Mouse (Mus musculus) heart, adult 9 months (tissue): ENCODE results near the gene Celf2.

ENCODE experiments used
- DNase-seq, 2 experiments: peaks; one replicate each; pipeline ENCODE4 v3.0.0; 2022; ENCODE audit warnings: low spot score in 2 of 2

Celf2 gene

DNA sequence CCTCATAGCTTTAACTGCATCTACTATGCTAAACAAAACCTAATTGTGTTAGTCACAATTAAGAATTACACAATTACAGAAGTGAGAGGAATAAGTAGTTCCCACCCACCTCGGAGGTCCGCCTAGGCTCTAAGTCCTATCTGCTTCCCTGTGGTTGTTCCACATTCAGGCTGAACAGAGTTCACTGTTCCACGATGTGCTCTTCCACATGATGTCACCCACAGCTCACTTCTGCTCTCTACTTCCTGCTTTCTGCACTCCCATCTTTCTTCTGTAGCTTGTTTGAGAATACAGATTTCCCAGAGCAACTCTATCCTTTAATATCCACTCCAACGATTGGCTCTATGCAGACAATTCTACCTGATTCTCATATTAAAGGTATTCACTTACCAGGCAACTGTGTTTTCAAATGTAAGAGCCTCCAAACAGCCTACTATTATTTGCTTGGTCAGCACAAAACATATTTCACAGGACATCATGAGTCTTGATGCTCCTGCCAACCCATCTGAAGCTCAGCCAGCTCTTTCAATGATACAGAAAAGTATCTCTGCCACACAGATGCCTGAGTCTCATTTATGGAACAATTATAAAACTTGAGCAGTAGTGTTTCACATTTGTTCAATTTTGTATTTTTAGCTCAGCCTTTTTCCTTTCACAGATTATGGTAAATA, 769.2 kb downstream of the Celf2 start:
- DNase-seq = peak in 1 of 2 experiments; percentile 12

DNA sequence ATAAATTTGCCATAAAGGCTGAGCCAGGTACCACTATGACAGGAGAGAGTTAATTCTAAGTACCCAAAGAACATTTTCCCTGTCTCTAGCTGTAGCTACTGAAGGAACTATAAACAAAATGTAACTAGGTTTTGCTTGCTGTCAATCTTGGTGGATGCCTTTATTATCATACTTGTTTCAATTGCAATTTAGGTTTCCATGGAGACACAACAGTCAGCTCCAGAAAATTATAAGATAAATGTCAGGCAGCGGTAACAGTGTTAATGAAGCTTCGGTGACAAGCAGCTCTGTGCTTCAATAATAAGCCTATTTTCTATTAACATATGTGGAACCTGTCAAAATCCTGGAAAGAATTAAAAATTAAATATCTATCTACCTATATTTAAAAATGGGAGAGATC, 777.3 kb downstream of the Celf2 start:
- DNase-seq = no peak

DNA sequence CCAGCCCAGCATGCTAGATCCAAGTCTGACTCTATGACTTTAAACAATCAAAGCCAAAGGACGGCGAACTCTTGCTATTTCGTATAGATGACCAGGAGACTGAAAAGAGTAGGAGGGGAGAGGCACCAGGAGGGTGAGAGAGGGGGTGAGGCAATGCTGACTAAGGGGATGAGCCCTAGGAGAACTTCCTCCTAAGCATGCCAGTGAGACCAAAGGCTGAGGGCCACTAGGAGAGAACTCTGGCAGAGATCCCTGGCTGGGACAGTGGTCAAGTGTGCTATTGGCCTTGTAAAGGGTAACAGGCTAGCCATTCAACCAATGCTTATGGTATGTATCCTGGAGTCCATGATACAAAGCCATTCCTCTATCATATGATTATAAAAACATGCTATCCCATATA, 778.5 kb downstream of the Celf2 start:
- DNase-seq = peak in 1 of 2 experiments; percentile 31

DNA sequence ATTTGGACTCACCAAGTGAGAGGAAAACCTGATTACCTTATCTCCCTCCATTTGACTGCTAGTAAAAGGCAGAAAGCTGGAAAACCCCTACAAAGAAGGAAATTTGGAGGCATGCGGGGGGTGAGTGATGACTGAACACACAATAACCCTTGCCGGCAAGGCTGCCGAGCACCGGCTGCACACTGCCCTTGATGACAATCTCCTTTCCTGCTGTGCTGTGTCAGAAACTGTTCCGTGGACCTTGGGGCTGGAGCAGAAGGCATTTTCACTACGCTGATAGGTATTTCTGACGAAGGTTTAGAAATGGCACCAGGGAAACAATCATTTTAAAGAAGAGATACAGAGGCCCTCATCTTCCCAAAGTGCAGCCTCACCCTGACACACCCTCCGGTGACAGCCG, 779.4 kb downstream of the Celf2 start:
- no peak for DNase-seq

DNA sequence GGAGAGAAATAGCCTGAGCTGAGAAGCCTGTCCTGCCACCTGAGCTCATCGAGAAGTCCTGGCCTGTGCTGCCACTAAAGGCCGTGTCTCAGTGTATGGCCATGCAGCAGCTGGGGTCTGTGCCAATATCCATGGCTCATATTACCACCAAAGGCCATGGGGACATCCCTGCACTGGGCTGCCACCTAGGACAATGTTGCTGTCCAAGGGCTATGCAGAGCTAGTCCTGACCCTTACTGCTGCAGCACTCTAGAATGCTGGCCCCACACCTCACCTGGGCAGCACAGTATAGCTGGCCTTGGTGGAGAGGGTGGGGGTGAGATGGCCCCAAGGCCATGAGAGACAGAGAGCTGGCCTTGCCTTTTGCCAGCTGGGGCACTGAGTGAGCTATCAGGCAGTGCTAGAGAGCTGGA, 780.5 kb downstream of the Celf2 start:
- no peak for DNase-seq

DNA sequence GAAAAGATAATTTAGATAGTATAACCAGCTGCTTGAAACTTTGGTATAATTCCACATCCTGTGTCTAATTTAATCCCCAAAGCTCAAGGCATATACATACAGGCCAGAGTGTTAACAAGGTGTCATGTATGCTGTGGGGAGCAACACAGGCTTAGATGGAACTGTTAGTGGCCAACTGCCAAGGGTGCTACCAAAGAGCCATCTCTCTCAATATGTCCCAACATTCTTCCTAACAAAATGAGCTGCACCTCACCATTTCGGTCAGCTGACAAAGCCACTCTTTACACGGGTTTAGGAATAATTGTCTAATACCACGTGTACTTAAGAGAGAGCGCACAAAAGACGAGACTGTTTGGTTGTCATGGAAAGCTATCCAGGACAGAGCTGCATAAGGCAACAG, 782.0 kb downstream of the Celf2 start:
- no peak for DNase-seq

DNA sequence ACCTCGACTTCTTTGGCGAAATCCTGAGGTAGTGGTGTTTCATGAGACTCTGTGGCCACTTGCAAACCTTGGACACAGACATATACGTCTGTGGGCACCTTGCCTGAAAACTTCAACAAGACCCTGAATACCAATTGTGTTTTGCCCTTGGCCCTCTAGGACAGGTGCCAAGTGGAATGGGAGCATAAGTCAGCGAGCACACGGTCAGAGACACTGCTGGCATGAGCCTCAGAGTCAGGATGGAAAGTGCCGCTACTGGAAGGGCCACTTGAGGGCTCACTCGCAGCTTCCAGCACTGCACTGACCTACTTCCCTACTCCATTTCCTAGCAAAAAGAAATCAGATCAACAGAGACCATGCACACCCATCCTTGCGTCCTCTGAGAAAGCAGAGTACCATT, 783.3 kb downstream of the Celf2 start:
- DNase-seq = no peak

DNA sequence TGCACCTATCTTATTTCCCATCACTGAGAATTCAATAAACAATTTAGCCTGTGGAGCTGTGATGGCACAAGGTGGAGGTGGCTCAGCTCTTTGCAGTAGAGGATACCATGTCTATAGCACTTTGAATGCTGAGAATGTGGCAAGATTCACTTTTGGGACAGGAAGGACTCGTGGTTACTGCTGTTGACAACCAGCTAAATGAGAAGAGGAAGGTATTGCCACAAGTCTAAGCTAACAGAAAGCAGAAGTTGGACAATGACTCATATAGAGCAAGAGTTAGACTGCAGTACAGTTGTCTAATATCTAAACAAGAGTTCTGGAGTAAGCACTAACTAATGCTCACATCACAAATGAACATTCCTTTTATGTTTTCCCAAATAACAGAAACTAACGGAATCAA, 785.8 kb downstream of the Celf2 start:
- DNase-seq = peak in 1 of 2 experiments; percentile 46

DNA sequence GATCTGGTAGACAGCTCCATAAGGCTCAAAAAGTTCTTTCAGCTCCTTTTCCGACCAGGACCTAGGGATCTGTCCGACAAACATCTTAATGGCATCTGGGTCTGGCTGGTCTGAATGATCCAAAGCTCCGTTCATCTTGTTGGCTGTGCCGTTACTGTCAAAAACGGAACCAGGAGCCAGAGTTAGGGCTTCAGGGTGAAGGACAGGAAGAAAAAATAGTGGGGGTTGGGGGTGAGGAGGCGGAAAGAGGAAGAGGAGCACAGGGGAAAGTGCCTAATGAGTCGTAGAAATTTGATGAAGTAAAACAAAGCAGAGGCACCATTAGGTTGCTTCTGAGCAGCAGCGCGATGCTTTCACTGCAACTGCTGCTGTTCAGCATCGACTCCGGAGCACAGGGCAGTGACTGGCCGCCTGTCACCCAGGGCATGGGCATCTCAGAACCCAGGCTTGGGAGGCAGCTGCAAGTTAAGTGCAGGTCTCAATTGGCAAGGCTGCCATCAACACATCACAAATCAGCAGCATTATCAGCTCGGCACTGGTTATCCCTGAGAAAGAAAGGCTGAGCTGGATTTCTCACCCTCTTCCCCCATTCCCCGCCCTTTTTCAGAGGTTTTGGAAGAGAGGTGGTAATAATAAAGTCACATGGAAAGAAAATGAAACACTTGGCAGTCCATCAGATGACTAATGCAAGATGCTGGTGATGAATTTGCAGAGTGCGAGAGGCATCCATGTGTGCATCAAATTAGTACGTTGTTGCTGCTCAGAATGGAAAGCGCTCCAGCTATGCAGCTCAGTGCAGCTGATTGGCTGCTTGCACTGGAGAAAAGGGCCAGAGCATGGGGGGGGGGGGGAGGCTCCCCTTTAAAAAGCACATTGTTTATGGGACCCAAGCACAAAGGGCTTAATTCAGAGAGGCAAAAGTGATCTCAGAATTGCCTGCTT, 787.6 kb downstream of the Celf2 start:
- peak; percentile 51 to 55 for DNase-seq

DNA sequence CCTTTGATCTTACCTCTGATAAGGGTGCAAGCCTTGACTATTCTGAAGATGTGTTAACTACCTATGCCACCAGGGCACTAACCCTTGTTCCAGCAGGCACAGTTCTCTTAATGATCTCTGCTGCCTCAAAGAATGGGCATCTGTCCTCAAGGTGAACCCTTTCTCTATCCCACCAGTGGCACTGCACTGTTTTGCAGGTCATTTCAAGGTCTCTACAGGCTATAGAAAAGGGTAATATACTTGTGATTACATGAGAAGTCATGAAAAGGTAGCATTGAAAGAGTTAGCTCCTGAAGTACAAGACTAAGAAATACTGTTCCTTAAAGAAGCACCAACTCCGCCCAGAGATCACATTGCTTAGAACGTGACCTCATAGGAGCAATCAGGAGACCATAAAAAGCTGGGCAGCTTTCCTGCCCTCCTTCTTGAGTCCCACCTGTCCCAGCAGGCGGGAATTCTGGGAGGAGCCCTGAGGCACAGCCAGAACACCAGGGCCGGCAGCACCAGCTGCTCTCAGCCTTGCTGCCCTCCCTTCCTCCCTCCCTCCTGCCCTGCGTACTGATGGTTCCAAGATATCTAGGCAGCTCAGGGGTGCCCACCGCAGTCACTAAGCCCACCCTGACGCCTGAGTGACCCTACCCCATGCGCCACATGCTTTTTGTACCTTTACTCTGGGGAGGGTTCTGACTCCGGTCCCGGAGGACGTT, 788.5 kb downstream of the Celf2 start:
- DNase-seq = peak in 1 of 2 experiments; percentile 36

DNA sequence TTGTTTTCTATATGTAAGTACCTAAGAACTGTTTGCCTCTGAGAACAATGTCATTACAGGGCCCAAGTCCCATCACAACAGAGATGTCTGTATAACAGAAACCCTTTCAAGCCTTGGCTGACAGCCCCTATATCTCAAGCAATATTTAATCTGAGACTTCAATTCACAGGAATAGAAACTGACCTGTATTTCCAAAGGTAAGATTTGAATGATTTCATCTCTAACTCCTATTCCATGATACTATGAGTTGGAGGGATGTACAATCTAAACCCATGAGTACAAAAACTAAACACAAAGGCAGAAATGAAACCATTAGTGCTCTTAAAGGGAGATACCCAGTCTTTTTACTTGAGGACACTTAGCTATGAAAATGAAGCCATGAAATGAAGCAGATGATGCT, 790.5 kb downstream of the Celf2 start:
- no peak for DNase-seq

DNA sequence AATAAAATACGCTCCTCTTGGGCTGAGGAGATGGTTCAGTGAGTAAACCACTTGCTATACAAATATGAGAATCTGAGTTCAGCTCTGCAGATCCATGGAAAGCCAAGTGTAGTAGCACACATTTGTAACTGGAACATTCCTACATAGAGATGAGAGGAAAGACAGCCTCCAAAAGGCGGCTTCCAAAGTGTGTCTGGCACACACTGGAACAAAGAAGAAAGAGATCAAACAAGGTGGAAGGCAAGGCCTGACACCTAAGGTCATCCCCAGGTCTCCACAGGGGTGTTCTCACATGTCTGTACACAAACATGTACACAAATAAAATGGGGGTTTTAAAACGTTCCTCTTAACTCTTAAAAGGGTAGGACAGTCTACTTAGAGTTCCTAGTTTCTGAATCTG, 791.4 kb downstream of the Celf2 start:
- DNase-seq = no peak

DNA sequence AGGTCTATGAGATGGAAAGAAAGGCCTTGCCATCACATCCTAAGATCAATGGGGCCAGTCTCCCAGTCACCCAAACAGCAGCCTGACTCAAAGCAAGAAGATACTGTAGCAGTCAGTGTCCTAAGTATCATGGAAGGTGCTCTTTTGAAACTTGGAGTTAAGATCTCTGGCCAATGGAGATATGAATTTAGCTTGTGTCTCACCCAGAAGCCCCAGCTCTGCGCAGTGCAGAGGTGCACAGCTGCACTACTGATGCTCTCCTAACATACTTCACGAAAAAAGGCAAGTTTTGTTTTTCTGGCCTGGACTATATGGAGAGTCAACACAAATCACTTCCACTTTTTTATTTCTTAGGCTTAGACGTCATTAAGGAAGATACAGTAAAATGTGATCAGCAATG, 793.8 kb downstream of the Celf2 start:
- DNase-seq = no peak

DNA sequence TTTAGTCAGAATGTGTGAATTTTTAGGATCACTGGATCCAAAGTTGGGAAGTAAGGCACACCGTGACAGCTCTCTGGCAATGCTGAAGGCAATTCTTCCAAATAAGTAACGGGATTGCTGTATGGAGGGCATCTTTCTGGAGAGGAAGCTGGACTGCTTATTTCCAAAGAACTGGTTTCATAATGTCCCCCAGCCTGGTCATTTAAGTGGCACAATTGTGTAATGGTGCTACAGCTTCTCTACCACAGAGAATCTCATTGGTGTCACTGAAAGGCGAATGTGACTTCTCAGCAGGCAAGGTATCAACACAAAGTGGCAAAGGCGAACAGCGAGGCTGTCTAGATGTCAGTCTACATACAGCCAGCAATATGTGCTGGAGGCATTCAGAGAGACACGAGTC, 795.8 kb downstream of the Celf2 start:
- no peak for DNase-seq

DNA sequence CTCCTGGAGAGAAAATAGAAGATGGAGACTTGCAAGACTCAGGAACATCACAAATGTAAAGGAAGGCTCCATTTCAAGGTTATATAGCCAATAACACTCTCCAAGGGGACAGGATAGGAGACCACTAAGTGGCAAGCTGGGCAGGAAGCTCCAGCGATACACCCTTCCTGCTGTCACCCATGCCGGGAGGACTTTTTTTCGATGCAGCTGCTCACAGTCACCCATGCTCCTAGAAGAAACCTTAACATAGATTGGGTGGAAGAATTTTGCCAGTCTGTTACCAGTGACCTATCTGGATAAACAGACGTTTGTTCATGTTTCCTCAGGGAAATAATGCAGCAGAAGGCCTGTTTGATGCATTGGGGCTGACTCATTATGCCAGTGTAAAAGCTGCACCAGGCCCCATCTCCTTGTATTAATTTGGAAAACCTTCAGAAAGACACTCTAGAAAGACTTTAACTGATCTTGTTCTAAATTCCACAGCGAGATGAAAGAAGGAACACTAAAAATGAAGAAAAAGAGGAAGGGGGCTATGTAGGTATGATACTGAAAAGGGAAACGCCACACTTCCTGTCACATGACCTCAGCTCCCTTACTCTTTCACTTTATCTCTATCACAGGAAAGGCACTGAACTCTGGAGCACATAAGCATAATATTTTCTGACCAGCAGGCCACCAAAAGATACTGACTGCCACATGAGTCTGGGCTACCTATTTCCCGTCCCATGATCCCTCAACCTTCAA, 798.5 kb downstream of the Celf2 start:
- DNase-seq = no peak

DNA sequence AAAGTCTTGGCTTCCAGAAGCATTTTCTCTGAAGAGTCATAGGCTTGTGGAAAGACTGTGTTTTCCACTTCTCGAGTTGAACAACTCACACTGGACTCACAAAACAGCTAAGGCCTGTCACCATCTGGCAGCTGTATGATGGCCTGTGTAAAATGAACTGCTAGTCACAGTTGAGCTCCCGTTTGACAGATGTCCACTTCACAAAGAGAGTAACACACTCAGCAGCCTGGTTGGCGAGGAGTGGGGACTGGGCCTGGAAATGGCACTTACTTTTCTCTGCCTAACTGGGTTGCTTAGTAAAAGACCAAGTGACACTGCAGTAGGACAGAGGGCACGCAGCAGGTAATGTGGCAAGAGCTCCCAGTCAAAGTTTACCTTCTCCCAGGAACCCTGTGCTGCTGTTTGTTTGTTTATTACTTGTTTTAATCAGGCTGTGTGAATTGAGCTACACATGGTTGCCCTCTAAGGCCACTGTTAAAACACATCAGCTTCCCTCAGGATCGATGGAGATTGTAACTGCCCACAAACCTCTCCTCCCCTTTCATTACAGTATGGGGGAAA, 801.3 kb downstream of the Celf2 start:
- no peak for DNase-seq

DNA sequence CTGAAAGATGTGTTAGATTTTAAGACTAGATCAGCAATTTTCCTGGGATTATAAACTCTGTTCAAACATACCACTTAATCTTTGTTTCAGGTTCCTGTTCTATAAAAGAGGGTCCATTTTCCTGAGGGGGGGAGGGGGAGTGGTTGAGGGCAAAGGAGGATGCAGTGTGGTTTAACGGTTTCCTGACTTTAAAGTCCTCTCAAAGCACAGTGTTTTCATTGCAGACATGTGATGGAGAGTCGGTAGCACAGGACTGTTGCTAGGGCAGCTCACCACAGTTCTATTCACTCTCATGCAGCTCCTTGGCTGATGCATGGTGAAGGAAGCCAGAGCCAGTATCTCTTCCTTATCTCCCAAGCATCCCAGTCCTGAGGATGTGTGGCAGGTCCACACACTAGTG, 802.1 kb downstream of the Celf2 start:
- DNase-seq = no peak

DNA sequence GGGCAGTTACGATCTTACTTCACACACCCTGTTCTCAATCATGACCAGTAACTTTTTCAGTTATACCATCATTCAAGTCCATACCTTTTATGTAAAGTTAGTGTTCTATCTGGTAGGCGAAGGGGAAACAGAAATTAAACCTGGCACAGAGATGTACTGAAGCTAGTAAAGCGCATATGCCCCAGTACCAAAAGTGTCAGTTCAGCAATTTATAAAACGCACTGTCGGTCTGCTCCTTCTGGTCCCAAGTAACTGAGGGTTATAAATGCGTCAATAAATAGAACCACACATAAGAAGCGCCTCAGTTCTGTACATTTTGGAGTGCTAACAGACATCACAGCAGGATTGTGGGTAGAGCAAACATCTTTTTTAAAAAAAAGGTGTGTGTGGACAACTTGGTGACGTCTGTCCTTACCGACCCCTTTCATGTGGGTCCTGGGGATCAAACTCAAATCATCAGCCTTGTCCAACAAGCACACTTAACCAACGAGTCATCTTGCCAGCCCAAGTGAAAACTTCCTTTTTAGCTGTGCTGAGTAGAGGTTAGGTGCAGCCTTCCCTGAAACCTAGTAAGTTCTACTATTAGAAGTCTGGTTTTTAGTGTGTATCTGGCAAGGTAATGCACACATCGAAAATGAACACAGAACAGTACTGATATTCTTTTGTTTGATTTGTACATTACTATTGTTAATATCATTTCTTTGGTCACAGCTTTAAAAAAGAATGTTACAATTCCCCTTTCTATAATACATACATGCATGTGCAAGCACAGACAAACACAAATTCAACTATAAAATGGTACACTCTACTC, 803.2 kb downstream of the Celf2 start:
- DNase-seq = no peak

DNA sequence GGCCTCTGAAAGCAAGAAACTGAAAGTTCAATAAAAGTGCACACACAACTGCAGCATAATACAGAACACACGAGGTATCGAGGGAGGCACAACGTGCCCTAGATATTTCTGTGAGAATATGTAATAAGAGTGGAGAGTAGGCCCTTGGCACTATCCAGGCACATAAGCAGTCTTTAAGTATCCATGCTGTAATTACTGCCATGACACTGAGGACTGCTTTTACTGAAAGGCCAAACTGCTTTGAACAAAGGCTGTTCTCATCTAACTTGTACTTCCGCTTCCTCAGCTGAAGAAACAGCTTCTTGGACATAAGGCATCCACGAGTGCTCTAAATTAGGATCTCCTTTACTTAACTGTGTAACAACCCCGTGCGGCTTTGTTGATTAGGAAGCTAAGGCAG, 803.9 kb downstream of the Celf2 start:
- no peak for DNase-seq

DNA sequence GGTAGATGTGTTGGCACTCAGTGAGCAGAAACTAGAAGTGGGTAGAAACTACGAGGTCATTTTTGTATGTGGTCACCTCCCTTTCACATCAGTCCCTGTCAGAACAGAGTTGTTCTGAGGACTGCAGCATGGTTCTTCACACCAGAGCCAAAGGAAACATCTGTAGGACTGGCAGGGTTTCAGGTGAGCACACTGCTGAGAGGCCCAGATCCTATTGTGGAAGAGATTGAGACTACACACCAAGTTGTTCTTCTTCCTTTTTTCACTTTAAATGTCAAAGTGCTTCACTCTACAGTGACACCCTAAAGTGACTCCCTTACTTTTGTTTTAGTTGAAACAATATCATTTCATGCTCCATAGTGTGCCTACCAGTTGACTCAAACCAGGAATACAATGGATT, 804.6 kb downstream of the Celf2 start:
- no peak for DNase-seq

DNA sequence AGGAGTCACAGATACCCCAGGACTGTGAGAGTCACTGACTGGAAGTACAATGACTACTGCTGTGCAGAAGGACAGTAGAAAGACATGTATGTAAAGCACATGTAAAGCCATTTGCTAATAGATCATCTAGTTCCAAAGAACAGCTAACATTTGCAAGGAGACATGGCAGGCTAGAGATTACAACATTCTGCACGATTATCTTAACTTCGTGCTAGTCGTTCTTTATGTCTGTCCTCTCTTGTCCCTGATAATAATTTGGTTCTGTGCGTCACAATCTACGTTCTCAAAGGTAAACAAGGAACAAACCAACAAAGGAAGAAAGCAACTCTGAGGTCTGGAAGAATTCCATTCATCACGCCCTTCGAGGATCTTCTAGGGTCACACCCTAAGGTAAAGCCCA, 805.0 kb downstream of the Celf2 start:
- DNase-seq = no peak
